Mouse (Mus musculus) heart, adult 11 months (tissue): ENCODE data around the gene Dtnbp1.
A peak's percentile ranks its signal among the peaks of the same experiment; 100 is the strongest.

ENCODE experiments used
- DNase-seq: peaks from one replicate; pipeline ENCODE4 v3.0.0; 2022

Dtnbp1 gene

GRCm38 (mm10) chr13:44948320-44949250 is 53.4 kb downstream of the Dtnbp1 start:
- DNase-seq: peak; percentile 94

- DNase-seq: peak; percentile 82
Observed at GRCm38 (mm10) chr13:44946880-44947635, 54.9 kb downstream of the Dtnbp1 start.

- DNase-seq: peak; percentile 81
Observed at GRCm38 (mm10) chr13:44943618-44944017, 58.3 kb downstream of the Dtnbp1 start.

GRCm38 (mm10) chr13:44939326-44940035 is 62.5 kb downstream of the Dtnbp1 start:
- peak; percentile 93 for DNase-seq

- DNase-seq: peak; percentile 85
Observed at GRCm38 (mm10) chr13:44937681-44938080, 64.3 kb downstream of the Dtnbp1 start.

GRCm38 (mm10) chr13:44933575-44933974 is 68.4 kb downstream of the Dtnbp1 start:
- peak; percentile 65 for DNase-seq

- DNase-seq: peak; percentile 73
Observed at GRCm38 (mm10) chr13:44932307-44933264, 69.4 kb downstream of the Dtnbp1 start.

GRCm38 (mm10) chr13:44926311-44926710 is 75.6 kb downstream of the Dtnbp1 start:
- DNase-seq: no peak

GRCm38 (mm10) chr13:44925173-44925572 is 76.8 kb downstream of the Dtnbp1 start:
- DNase-seq: no peak

GRCm38 (mm10) chr13:44924042-44924441 is 77.9 kb downstream of the Dtnbp1 start:
- DNase-seq: peak; percentile 89

GRCm38 (mm10) chr13:44921721-44922120 is 80.2 kb downstream of the Dtnbp1 start:
- no peak for DNase-seq

GRCm38 (mm10) chr13:44921095-44921494 is 80.9 kb downstream of the Dtnbp1 start:
- DNase-seq: peak; percentile 87

GRCm38 (mm10) chr13:44918269-44918668 is 83.7 kb downstream of the Dtnbp1 start:
- DNase-seq: peak; percentile 61

- peak; percentile 89 for DNase-seq
Observed at GRCm38 (mm10) chr13:44917202-44917601, 84.7 kb downstream of the Dtnbp1 start.

GRCm38 (mm10) chr13:44915945-44916344 is 86.0 kb downstream of the Dtnbp1 start:
- peak; percentile 88 for DNase-seq

- DNase-seq: peak; percentile 66
Observed at GRCm38 (mm10) chr13:44915382-44915781, 86.6 kb downstream of the Dtnbp1 start.

- peak; percentile 89 for DNase-seq
Observed at GRCm38 (mm10) chr13:44913560-44913959, 88.4 kb downstream of the Dtnbp1 start.

- peak; percentile 96 for DNase-seq
Observed at GRCm38 (mm10) chr13:44912851-44913250, 89.1 kb downstream of the Dtnbp1 start.

GRCm38 (mm10) chr13:44908790-44909189 is 93.2 kb downstream of the Dtnbp1 start:
- peak; percentile 56 for DNase-seq

GRCm38 (mm10) chr13:44907702-44908101 is 94.2 kb downstream of the Dtnbp1 start:
- peak; percentile 99 for DNase-seq

GRCm38 (mm10) chr13:44906141-44906540 is 95.8 kb downstream of the Dtnbp1 start:
- DNase-seq: peak; percentile 87

GRCm38 (mm10) chr13:44904271-44904670 is 97.7 kb downstream of the Dtnbp1 start:
- peak; percentile 87 for DNase-seq
